Mouse (Mus musculus) limb, embryonic 11.5 days (tissue): ENCODE measurements around the gene Spp2. TPM values are rescaled to one million over a fixed set of nuclear protein-coding genes. Genes with fewer than 3 reads are reported as not detected.

Experiments
- ATAC-seq: fragments of 200-750 bp; cut with Nextera tagmentation; 2 replicates; pipeline ENCODE4 v1.8.0; 2017; ENCODE audit warnings: low read depth; ENCODE audit not compliant: insufficient number of reproducible peaks, low FRiP score, low TSS enrichment
- DNase-seq: peaks from one replicate; pipeline ENCODE4 v3.0.0-alpha.2; 2015; ENCODE audit warnings: low spot score
- H3K27ac ChIP-seq: fragments of 300-500 bp; sonication (generic); replicated peaks from 2 replicates; pipeline ENCODE4 v1.5.1; 2014; ENCODE audit warnings: low read depth, mild to moderate bottlenecking, low read length
- H3K27me3 ChIP-seq: fragments of 300-500 bp; sonication (generic); 2 replicates; pipeline ENCODE4 v1.6.1; 2014; ENCODE audit warnings: mild to moderate bottlenecking, low read length, mixed read lengths; ENCODE audit not compliant: control insufficient read depth, insufficient read depth
- H3K36me3 ChIP-seq: fragments of 300-500 bp; sonication (generic); 2 replicates; pipeline ENCODE4 v1.6.1; 2014; ENCODE audit warnings: mild to moderate bottlenecking, low read length, moderate library complexity, mixed read lengths; ENCODE audit not compliant: control insufficient read depth, insufficient read depth
- H3K4me1 ChIP-seq: fragments of 300-500 bp; sonication (generic); 2 replicates; pipeline ENCODE4 v1.6.1; 2014; ENCODE audit warnings: low read length, mixed read lengths; ENCODE audit not compliant: control insufficient read depth, insufficient read depth
- H3K4me2 ChIP-seq: fragments of 300-500 bp; sonication (generic); 2 replicates; pipeline ENCODE4 v1.6.1; 2014; ENCODE audit warnings: low read depth, mild to moderate bottlenecking, moderate library complexity; ENCODE audit not compliant: severe bottlenecking
- H3K4me3 ChIP-seq: fragments of 300-500 bp; sonication (generic); 2 replicates; pipeline ENCODE4 v1.5.1; 2014; ENCODE audit warnings: low read depth, low read length
- H3K9ac ChIP-seq: fragments of 300-500 bp; sonication (generic); 2 replicates; pipeline ENCODE4 v1.6.1; 2014; ENCODE audit warnings: mild to moderate bottlenecking, low read length
- H3K9me3 ChIP-seq: fragments of 300-500 bp; sonication (generic); 2 replicates; pipeline ENCODE4 v1.6.1; 2016; ENCODE audit warnings: low read length; ENCODE audit not compliant: control insufficient read depth
- WGBS: fragments of 180-500 bp; shearing (Covaris S2); extraction: QIAGEN DNeasy Blood & Tissue Kit; methylation state at CpG from one replicate; pipeline ENCODE4 v1.1.7; 2014; 5-methylcytosine and 5-hydroxymethylcytosine counted together
- polyA plus RNA-seq: library from polyadenylated mRNA; unstranded; fragments of >200 nt; fragmentation: Nextera tagmentation; extraction: Ambion mirVana; gene quantifications from 2 replicates; pipeline ENCODE4 v1.2.1, GENCODE M21; 2014

Spp2 gene
- polyA plus RNA-seq, 1 experiment from 2014 or later, result not detected

DNA sequence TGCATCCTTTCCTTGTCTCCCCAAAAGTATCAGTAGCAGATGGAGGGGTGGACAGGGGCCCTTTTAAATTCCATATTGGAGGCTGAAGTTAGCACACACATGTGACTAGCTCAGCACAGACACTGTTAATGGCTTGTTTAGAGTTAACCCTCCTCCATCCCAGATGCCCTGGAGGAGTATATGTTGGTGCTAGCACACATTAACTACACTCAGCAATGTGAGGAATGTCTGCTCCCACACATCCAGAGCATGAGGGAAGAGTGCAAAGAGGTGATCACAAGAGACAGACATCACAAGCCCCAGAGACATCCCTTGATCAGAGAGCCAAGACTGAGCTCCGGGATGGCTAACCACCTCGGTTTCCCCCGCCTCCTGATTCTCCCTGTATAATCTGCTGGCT, 3.4 kb upstream of the Spp2 start:
- DNase-seq (no peak), ATAC-seq (no peak)
- H3K9ac ChIP-seq, result no peak overlapping the region
- WGBS, result 74% methylated on average over 3 of the region's 3 CpGs
- no peaks in the 10 kb centered on the region for H3K27me3 ChIP-seq
- no peaks in the 10 kb centered on the region for H3K9me3 ChIP-seq
- H3K4me2 ChIP-seq, result no peak overlapping the region
- H3K4me3 ChIP-seq, result no peak overlapping the region
- peaks cover 8% of the 10 kb centered on the region for H3K4me1 ChIP-seq
- H3K27ac ChIP-seq, result no peak overlapping the region
- no peaks in the 10 kb centered on the region for H3K36me3 ChIP-seq

DNA sequence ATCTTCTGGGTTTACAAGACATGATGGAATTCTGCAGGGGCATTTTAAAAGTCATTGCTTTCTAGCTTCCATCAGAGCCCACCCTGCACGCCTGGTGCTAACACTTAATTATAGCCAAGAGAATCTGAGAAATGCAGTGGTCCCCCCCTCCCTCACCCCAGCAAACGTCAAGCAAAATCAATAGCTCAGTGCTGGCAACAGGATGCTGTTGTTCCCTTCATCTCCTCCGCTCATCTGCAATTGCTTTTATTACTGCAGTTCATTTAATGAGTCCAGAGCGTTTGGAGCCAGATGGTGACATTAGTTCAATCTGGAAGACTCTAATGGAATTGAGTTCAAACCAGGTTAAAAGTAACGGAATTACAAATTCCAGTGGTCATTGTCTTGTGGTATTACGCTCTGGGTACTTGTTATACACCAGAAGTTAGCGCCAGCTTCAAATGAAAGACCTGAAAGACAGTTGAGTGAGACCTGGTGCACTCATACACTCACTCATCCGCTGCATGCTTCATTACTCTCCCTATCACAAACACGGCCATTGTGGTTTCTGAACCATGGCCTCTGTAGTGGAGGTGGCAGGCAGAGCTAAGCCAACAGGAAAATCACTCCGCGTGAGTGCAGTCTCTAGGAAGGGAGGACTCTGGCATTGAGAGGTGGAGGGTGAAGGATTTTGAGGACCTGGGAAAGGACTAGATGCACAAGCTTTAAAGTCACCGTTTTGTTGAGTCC, 519 bp upstream of the Spp2 start:
- Histone ChIP-seq H3K9me3 (no peaks in the 10 kb centered on the region), H3K4me2 (no peak overlapping the region), H3K9ac (no peak overlapping the region), H3K4me3 (no peak overlapping the region), H3K27me3 (no peaks in the 10 kb centered on the region), H3K27ac (no peak overlapping the region), H3K4me1 (peaks cover 8% of the 10 kb centered on the region), H3K36me3 (no peaks in the 10 kb centered on the region)
- 55% methylated on average over 12 of the region's 12 CpGs for WGBS
- ATAC-seq (no peak), DNase-seq (no peak)

DNA sequence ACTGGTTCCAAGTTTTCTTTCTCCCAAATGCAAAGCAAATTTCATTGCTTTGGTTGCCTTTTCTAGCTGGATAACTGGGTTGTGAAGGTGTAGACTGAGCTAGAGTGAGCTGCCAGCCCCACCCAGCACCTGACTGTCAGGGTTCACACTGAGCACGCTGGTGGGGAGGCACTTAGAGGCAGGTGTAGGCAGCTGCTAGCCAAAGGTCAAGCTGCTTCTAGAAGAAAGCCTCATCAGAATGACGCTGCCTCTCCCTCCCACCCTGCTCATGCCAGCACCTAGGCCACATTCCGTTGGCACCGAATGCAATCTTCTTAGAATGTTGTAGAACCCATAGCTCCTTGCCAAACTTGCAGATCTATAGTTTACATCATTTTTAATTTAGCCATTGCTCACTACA, 1.6 kb downstream of the Spp2 start:
- no peak overlapping the region for H3K27ac ChIP-seq
- no peaks in the 10 kb centered on the region for H3K36me3 ChIP-seq
- 89% methylated on average over 4 of the region's 4 CpGs for WGBS
- no peak overlapping the region for H3K4me2 ChIP-seq
- H3K9ac ChIP-seq, result no peak overlapping the region
- H3K9me3 ChIP-seq, result no peaks in the 10 kb centered on the region
- peaks cover 8% of the 10 kb centered on the region for H3K4me1 ChIP-seq
- ATAC-seq, result no peak
- DNase-seq, result no peak
- H3K27me3 ChIP-seq, result no peaks in the 10 kb centered on the region
- H3K4me3 ChIP-seq, result no peak overlapping the region

DNA sequence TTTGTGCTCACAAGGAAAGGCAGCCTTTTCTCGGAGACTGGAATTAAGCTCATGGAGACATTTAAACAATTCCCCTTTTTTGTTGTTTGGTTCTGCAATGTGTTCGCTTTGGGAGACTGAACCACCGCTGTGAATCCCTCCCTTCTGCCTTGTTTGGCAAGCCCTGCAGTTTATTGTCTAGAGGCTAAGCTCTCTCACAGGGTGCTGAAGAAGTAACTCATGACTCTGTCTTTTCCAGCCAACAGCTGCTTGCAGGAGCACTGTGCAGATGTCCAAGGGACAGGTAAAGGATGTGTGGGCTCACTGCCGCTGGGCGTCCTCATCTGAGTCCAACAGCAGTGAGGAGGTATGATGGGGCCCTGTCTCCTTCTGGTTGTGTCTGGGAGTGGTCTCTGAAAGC, 5.3 kb downstream of the Spp2 start:
- no peaks in the 10 kb centered on the region for H3K27me3 ChIP-seq
- no peaks in the 10 kb centered on the region for H3K36me3 ChIP-seq
- no peaks in the 10 kb centered on the region for H3K4me1 ChIP-seq
- H3K4me3 ChIP-seq, result no peak overlapping the region
- no peak overlapping the region for H3K27ac ChIP-seq
- H3K9ac ChIP-seq, result no peak overlapping the region
- no peaks in the 10 kb centered on the region for H3K9me3 ChIP-seq
- WGBS, result 79% methylated on average over 5 of the region's 5 CpGs
- no peak for ATAC-seq
- no peak overlapping the region for H3K4me2 ChIP-seq
- no peak for DNase-seq

DNA sequence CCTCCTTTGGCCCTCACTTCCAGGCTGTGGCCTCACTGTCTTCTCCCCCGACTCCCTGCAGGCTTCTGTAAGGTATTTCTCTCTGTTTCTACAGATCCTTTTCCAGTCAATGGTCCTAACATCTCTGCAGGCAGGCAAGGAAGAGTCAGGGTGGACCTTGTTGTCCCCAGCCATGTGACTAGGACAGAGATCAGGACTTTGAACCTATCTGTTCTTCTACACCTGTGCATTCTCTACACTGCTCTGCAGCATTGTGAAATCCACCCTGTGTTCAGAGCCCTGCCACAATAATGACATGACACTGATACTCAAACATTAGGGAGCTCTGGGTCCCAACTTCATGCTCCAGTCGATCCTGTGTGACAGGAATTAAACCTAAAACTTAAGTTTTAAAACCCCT, 12.2 kb downstream of the Spp2 start:
- no peaks in the 10 kb centered on the region for H3K9me3 ChIP-seq

DNA sequence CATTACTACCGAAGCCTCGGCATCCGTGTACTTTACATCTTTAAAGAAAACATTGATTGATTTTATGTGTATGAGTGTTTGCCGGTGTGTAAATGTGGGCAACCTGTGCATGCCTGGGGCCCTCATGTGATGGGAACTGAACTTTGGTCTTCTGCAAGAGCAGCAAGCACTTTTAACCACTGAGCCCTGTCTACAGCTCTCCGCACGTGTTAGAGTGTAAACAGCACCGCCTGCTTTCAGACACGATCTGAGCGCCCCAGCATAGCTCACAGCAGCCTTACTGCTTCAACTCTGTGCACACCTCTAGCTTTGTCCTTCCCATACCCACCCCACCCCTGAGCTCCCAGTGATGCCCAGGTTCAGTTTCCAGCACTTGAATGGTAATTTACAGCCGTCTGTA, 15.3 kb downstream of the Spp2 start:
- Histone ChIP-seq H3K9me3 (no peaks in the 10 kb centered on the region), H3K27ac (no peak overlapping the region), H3K27me3 (no peaks in the 10 kb centered on the region), H3K4me2 (no peak overlapping the region), H3K4me3 (no peak overlapping the region), H3K4me1 (no peaks in the 10 kb centered on the region), H3K9ac (no peak overlapping the region), H3K36me3 (no peaks in the 10 kb centered on the region)
- DNase-seq (no peak), ATAC-seq (no peak)
- 85% methylated on average over 10 of the region's 10 CpGs for WGBS

More for the DNA sequence above, 12.2 kb downstream of the Spp2 start:
- no peak overlapping the region for H3K27ac ChIP-seq
- H3K4me3 ChIP-seq, result no peak overlapping the region
- H3K27me3 ChIP-seq, result no peaks in the 10 kb centered on the region
- H3K4me2 ChIP-seq, result no peak overlapping the region
- no peaks in the 10 kb centered on the region for H3K36me3 ChIP-seq
- no peak for DNase-seq
- no peak overlapping the region for H3K9ac ChIP-seq
- no peak for ATAC-seq
- 84% methylated on average over 2 of the region's 2 CpGs for WGBS
- H3K4me1 ChIP-seq, result no peaks in the 10 kb centered on the region

DNA sequence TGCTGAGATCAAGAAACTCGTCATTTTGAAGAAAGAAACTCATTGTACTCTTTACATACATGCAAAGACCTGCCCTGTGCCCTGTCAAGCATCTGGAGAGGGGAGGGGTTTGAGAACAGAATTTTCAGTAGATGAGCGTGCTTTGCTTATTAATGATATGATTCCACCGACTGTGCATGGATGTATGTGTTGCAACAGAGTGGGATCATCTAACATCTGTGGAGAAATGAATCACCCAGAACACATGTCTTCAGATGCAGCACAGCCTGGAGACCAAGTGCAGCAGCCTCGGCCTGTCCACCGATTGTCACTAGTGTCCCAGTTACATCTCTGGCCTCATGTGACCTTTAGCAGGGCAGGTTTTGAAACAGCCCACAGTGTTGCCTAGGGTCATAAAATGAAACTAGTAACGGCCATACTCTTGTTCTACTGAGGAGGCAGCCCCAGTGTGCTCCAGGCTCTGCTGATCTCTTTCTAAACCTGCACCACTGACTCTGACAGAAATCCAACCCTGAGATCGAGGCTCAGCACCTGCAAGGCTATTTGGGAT, 16.2 kb downstream of the Spp2 start:
- H3K9ac ChIP-seq, result no peak overlapping the region
- H3K4me3 ChIP-seq, result no peak overlapping the region
- H3K4me2 ChIP-seq, result no peak overlapping the region
- 70% methylated on average over 7 of the region's 7 CpGs for WGBS
- H3K27me3 ChIP-seq, result no peaks in the 10 kb centered on the region
- no peaks in the 10 kb centered on the region for H3K4me1 ChIP-seq
- no peaks in the 10 kb centered on the region for H3K36me3 ChIP-seq
- DNase-seq (no peak), ATAC-seq (no peak)
- H3K9me3 ChIP-seq, result no peaks in the 10 kb centered on the region
- no peak overlapping the region for H3K27ac ChIP-seq

DNA sequence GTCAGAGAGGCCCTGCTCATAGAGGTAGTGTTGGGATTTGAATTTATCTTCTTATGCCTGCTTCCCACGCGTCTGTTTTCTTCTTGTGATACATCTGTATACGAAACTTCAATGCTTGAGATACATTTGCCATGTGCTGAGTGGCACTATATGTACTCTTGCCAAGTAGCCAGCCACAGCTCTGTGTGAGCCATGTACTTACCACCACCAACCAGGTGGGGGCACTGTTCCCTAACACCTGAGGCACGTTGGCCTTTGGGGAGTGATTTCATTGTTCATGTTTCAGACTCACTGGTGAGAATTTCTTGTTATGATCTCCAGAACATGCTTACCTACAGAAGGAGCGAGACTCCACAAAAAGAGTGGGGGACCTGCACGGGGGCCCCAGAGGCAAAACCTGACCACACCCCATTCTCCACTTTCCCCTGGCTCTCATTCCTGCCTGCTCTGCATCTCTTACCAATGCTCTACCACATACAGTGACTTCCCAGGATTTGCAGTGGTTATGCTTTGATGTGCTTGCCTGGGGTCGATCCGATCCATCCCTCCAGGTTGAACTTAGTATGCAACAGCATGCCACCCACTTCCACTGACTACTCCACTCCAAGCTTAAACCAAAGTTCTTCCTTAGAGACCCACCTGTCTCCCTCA, 18.0 kb downstream of the Spp2 start:
- peak; percentile 93 for DNase-seq
- 30% methylated on average over 8 of the region's 8 CpGs for WGBS
- Histone ChIP-seq H3K27me3 (no peaks in the 10 kb centered on the region), H3K4me1 (no peaks in the 10 kb centered on the region), H3K4me3 (no peak overlapping the region), H3K27ac (no peak overlapping the region), H3K9ac (no peak overlapping the region), H3K9me3 (no peaks in the 10 kb centered on the region), H3K36me3 (no peaks in the 10 kb centered on the region), H3K4me2 (no peak overlapping the region)
- 0 out of 2 replicates have a peak, but pooled peaks have one; percentile 60 for ATAC-seq
